Mouse (Mus musculus): Measurements from ENCODE around the gene Cdc20. TPM values are rescaled to one million over a fixed set of nuclear protein-coding genes. Genes with fewer than 3 reads are reported as not detected.

The Cdc20 gene
- total RNA-seq (2015) (42.5 and 50.4 TPM in 2 replicates), total RNA-seq (2017) (87.4 and 89.5 TPM in 2 replicates)

DNA sequence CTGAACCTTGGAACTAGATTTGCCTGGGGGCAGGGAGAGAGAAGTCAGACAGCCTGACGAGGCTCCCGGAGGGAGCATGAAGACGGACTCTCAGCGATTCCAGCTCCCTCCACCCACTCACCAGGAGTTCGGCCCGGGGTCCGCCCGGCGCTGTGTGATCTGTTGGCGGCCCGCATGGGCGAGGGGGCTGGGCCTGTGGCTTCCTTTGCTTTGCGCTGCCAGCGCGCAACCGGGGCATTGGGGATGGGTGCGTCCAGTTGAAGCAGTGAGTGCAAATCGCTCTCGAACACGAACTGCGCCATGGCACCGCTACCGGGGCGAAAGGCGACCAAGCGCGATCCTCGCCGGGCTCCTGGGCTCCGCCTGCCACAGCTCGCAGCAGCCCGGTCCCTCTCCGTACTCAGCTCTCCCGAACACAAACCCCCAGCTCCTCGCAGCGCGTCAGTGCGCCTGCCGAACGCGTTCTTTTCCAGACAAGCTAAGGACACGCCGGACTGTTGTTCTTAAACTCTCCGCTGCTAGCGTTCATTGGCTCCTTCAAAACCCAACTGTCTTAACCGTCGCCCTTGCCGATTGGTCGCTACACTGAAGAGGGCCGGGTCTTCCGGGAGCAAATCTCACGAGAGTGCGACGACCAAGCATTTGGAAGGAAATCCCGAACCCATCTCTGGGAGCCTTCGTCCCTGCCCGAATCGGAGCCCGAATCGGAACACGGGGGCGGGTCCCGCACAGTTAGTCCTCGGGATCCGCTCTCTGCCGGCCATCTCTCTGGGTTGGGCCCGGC lies at the start of gene Cdc20:
TSS of gene Cdc20 (minus strand) at position 533 of the 784 bp plus-strand sequence.
- peak; percentile 91 for ATAC-seq (replicated peaks; ENCODE audit: poor library complexity)

DNA sequence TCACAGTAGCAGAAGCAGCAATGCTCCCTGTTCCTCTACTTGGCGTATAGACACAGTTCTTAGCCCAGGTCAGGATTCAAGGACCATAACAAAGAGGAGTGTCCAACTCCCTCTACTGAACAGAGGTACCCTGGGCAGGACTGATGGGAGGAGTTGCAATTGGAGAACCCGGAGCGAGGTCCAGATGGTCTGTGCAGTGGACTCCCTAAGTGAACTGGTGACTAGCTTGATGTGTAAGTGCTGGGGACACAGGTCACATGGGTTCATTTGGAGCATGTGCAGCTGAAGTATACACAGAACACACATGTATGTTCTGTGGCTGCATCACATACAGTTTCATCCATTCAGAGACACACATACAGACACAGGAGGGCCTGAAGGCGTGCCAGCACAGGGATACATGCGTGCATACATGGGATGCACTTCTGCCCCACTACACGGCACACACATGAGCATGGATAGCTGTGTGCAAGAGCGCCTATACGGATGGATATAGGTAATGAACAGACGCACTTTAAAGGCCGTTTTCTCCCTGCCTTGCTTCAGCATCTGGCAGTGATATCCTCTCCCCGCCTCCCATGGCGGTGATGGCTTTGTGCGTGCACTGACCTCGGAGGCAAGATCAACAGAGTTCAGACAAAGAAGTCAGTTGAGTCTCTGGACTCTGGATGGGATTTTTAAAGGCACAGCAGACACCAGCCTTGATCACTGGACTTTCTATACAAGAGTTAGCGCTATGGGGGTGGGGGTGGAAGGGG lies 39.8 kb upstream of the Cdc20 start:
- ATAC-seq (replicated peaks; ENCODE audit: poor library complexity), result no peak

DNA sequence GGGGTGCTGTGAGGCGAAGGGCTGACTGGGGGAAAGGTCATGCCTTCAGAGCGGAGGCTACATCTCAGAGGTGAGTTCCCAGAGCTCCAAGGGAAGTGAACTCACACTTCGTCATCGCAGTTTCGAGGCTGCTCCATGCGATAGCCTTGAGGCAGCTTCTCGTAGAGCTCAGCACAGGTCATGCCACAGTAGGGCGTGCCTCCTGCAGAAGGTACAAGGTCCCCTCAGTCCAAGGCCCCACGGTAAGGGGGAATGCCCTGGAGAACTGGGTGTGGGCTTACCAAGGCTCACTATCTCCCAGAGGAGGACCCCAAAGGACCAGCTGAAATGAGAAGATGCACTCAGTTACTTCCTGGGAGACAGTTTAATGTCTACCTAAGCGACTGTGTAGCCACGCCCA lies 35.5 kb upstream of the Cdc20 start:
- ATAC-seq (replicated peaks; ENCODE audit: poor library complexity), result no peak

DNA sequence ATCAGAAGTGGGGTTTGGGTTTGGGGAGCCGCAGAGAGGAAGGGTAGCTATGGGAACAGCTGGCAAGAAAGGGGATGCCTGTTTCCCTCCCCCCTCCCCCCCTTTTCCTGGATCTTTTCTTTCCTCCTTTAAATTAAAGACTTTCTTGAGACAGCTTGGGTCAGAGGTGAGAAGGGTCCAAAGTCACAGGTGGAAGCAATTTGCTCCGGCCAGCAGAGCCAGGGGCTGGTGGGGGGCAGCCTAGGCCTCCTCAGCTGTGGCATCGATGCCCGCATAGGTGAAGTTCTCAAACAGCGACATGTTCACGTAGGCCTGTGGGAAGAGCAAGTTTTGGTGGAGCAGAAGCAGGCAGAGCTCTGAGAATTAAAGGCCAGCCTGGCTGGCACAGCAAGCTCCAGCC lies 34.1 kb upstream of the Cdc20 start:
- no peak for ATAC-seq (replicated peaks; ENCODE audit: poor library complexity)

DNA sequence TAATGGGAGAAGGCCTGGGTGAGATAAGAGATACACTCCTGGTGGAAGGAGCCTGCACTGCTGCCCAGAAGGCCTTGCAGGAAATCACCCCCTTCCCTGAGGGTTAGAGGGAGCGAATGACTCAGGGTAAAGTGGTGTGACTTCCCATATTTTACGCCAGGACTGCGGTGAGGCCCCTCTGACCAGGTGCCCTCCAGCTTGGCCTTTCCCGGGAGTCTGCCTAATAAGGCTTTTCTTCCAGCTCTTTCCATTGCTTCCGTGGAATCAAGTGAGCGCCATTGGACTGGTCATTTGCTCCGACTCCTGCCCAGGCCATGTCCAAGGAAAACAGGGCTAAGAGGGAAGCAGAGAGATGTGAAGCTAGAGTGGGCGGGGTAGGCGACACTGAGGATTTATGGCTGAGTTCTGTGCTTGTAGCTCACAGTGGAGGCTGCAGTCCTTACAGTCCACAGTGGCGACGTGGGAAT lies 28.6 kb upstream of the Cdc20 start:
- peak; percentile 98 for ATAC-seq (replicated peaks; ENCODE audit: poor library complexity)

DNA sequence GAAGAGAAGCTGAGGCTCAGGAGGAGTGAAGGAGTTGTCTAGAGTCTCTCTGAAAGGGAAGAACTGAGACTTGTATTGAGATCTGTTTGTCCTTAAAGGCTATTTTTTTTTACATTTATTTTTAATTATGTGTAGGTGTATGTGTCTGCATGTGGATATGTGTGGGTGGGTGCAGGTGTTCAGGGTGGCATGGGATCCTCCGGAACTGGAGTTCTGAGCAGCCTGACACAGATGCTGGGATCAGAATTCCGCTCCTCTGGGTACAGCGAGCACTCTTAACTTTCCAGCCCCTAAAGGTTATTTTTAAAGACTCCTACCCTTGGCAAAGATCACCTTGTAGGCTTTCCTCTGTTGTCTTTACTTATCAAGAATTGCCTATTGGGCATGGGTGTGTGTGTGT lies 27.8 kb upstream of the Cdc20 start:
- no peak for ATAC-seq (replicated peaks; ENCODE audit: poor library complexity)

DNA sequence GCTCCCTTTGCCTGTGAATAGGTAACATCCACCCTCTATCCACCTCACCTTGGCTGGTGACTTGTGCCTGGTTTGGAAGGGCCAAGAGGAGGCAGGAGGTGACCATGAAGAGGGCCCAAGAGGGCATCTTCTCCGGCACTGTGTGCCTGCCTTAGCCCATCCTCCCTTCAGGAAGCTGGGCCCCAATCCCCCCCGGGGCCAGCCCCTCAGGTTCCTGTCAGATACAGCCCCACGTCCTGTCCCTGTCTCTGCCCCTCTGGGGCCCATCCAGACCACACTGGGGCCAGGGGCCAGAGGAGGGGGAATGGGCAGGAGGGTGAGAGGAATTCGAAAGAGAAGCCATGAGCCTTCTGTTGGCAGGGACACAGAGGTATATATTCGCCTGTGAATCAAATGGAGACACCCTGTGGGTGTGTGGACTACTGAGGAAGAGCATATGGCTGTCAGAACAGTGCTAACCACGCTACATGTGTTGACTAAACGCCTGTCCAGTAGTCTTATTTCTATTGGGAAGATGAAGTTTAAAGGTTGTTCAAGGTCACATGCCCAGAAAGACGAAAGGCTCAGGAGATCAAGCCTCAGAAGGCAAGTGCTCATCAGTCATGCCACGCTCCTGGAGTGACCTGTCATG lies 20.3 kb upstream of the Cdc20 start, which contains the start of gene Mpl:
TSS of gene Mpl (minus strand) at position 169 of the 631 bp plus-strand sequence.
- no peak for ATAC-seq (replicated peaks; ENCODE audit: poor library complexity)

DNA sequence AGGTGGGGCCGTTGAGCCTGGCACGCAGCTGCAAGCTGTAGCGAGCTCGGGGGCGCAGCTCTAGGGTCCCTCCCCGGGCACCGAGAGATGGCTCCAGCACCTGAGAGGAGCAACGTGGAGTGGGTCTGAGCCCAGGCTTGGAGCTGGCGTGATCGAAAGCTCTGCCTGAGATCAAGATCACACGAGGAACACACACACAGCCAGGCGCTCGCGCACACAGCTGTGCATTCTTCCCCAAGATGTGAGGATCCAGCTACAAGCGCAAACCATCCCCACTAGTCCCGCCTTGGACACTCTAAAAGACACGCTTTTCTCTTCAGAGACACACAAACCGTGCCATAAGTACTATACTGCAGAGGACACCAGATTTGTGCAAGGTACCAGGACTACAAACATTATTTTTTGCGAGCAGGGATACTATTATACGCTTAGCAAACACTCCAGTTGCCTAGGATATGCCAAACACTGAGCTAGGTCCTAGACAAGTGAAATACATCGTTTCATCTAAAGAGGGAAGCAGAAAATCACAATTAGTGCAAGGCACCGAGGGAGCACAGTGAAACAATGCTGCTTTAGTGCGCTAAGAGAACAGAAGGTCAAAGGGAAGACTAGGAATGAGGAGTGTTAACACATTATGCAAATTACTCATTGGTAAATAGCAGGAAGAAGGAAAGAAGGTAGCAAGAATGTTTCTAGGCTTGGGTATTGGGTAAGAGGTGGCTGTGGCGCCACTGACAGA lies 9.4 kb upstream of the Cdc20 start:
- ATAC-seq (replicated peaks; ENCODE audit: poor library complexity), result peak; percentile 39

DNA sequence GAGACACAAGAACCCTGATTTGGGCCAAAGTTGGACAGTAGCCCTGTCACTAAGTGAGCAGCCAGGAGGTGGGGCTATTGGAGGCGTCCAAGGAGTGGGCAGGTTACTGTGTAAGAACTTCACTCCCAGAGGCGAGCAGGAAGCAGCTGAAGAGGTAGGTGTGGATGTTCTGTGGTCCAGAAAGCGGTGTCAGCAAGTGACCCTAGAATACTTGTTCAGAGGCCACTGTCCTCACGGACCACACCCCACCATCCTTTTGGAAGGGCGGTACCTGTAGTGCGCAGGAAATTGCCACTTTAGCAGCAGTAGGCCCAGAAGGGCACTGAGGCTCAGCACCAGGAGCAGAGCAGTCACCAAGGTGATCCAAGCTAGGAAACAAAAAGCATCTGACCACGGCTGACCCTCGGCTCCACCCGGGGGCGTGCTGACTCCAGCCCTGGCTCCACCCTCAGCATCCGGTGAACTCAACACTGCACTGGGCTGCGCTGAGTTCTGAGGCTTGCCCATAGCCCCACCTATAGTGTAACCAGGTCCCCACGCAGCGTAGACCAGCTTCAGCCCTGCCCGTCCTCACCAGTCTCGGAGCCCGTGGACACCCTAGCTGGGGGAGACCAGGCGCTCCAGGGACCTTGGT lies 8.7 kb upstream of the Cdc20 start:
- ATAC-seq (replicated peaks; ENCODE audit: poor library complexity), result no peak

DNA sequence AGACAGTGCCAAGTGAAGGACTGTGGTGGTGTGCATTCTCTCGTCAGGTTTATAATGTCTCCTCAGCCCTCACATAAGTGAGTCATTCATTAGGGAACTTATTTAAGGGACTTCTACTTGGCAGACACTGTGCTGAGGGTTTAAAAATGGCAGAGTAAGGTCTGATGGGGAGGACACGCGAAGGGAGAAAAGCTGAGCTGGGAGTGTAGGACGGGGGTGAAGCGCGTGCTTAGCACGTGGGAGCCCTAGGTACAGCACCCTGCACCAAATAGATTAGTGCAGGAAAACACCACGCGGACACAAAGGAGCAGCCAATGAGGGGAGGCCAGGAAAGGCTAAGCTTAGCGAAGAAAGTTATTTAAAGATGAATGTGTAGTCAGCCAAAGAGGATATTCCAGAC lies 7.9 kb upstream of the Cdc20 start:
- ATAC-seq (replicated peaks; ENCODE audit: poor library complexity), result no peak

DNA sequence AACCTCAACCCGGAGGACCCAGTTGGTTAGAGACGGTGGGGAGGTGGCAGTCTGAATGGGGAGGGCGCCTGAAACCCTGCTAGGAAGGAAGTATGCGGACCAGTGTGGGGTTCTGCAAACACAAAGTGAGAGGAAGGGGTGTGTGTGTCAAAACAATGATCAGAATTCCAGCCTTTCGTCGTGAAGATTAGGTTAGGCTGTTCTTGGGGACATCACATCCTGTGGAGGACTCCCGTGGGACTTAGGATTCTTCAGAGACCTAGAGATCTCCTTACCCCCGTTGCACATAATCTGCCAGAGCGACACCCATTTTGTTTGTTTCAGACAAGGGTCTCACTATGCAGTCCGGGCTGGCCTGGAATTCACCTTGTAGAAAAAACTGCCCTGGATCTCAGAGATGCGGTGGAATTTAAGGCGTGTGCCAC lies 689 bp upstream of the Cdc20 start:
- ATAC-seq (replicated peaks; ENCODE audit: poor library complexity), result peak; percentile 33

DNA sequence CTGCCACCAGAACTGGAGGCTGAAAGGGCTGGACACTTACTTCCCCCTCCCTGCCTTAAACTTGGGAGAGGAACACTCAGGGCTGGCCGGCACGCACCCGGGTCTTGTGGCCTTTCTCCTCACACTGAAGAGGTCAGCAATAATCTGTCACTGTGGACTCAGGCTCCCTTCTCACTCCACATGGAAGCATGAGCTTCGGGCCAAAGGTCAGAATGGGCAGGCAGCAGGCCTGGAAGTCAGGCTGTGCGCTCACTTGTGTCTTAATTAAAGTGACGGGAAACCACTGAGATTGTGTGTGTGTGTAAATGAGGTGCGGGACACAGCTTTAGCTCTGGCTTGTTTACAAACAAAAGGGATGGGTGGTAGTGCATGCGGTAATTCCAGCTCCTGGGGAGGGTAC lies 4.8 kb downstream of the Cdc20 start:
- no peak for ATAC-seq (replicated peaks; ENCODE audit: poor library complexity)

DNA sequence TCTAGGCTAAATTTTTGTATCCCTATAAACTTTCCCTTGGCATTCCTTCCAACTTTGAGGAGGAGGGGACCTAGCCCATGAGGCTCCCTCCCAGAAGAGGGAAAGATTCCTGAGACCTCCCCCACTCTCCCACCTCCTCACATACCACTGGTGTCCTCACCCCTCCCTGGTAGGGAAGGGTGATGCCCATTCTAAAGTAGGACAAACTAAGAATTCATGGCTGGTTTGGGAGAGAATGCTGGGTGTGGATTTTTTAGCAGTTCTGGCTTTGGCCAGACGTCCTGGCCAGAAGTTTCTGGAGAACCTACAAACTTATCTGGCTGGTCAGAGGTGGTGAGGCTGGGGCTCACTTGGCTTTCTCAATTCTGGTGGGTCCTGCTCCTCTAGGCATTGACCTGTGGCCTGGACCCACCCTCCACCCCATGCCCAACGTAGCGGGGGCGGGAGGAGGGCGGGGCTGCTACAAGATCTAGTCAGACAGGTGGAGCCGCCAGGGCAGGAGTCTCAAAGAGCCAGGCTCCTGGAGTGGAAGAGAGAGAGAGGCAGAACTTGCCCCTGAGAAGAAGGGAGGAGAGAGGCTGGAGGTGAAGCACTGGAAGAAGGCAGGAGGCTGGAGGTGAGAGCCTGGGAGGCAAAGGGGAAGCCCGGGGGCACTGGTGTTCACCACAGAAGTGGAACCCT lies 7.8 kb downstream of the Cdc20 start:
- ATAC-seq (replicated peaks; ENCODE audit: poor library complexity), result no peak

DNA sequence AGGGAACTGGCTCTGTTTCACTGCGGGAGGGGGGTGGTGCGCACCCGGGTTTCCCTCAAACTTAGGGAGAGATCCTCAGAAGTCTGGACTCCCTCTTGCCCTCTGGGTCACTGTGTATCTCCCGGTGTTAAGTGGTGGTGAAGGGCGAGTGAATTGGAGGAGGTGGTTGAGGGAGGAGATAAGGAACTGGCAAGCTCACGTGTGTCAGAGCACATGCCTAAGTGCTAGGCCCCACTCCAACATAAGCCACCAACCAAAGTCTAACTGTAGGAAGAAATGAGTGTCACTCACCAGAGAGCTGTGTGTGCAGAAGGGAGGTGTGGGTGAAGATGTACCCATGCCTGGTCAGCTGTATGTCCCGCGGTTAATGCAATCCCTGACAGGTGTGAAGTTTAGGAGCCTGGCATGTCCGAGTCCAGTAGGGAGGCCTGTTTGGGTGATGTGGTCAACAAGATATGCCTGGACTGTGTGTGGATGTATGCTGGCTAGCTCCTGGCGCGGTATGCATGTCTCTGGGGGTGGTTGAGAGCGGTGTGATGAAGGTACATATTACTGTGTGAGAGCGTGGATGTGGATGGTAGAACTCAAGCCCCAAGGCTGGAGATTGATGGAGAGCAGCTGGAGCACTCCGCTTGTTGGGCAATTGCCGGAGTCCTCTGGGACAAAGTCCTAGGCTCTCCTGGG lies 8.5 kb downstream of the Cdc20 start:
- ATAC-seq (replicated peaks; ENCODE audit: poor library complexity), result peak; percentile 45

DNA sequence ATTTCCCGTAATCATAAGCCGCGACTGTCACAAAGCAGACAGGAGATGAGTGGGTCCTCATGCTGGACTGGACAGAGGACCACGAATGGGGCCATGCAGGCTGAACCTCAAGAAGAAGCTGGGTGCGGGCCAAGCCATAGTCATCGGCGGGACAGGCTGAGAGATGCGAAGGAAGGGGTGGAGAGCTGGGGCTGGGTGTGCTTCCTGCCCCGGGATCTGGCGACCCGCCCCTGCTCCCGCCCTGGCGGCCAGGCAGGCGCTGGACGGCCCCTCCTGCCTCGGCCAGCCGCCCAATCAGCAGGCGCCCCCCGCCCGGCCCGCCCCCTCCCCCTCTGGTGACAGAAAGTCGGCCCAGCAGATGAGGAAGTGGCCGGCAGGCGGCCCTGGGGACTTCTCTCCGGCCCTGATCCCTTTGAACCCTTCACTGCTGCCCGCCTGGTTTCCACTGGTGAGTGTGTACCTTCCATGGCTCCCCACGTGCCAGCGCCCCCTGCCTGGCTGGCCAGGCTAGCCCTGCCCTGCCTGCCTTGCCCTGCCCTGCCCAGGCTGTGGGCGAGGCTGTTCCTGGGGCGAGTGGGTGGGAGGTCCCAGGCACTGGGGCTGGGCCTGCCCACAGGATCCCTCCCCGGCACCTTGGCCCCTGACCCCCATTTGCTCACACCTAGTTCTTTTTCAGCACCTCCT lies 9.2 kb downstream of the Cdc20 start, which contains the start of gene Elovl1:
TSS of gene Elovl1 (plus strand) at position 326 of the 684 bp plus-strand sequence.
- peak; percentile 78 for ATAC-seq (replicated peaks; ENCODE audit: poor library complexity)

DNA sequence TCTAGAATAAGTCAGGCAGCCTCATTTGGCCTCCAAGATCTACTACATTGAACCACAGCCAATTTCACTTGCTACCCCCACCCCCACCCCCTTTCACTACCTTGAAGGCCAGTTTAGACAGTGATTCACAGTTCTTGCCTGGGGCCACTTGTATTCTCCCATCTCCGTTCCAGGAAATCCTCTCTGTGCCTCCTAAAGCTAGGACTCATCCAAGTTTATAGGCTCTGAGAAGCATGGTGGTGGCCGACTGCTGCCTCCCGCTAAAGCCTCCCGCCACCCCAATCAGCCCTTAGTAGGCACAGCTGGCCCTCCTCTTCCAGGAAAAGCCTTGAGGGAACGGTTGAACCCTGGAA lies 9.8 kb downstream of the Cdc20 start:
- peak; percentile 3 for ATAC-seq (replicated peaks; ENCODE audit: poor library complexity)

DNA sequence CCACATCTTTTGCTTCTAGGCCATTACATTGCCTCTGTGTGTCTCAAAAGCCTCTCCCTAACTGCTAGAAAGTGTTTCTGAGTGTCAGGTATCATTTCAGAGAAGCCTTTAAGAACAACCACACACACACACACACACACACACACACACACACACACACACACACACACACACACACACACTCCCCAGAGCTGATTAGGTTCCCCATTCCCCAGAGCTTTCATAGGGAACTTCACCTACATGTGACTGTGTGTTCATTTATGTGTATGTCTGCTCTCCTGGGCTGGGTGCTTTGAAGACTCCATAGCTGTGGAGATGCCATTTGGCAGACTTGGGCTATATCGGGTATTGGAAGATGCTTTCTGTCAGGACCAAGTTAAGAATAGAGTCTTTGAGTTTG lies 11.8 kb downstream of the Cdc20 start:
- ATAC-seq (replicated peaks; ENCODE audit: poor library complexity), result no peak

DNA sequence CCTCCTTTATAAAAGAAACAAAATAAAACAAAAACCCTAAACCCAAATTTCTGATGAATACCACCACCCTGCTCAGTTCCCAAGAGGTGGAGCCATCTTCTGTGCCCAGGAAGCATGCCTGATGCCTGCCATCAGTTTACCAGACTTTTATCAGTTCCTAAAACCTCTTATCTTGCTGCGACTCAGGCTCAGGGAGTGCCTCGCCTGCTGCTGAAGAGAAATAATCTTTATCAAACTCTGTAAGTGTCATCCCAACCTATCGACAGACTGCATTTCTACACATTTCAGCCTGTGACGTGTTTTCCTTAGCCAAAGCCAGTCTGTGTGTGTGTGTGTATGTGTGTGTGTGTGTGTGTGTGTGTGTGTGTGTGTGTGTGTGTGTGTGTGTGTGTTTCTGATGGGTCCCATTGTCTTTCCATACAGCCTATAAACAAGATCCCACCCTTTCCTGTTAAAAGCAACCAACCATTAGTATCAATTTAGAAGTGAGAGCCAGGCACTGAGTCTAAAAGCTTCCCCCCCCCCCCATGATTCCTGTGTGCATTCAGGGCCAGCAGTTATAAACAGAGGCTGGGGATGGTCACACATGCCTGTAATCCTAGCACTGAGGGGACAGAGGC lies 12.5 kb downstream of the Cdc20 start:
- peak; percentile 35 for ATAC-seq (replicated peaks; ENCODE audit: poor library complexity)

Data from megakaryocyte progenitor cell, adult 5-6 weeks (primary cell).